Mouse (Mus musculus) gastrocnemius, postnatal 4 days (tissue): ENCODE results near the gene Cadm1. TPM values are rescaled to one million over a fixed set of nuclear protein-coding genes. Genes with fewer than 3 reads are reported as not detected.

Experiments
- DNase-seq, 2 experiments: peaks; one replicate each; pipeline ENCODE4 v3.0.0; 2021 to 2022; ENCODE audit warnings: low spot score in 2 of 2, mixed read lengths in 2 of 2
- total RNA-seq, 2 experiments: library from RNA; stranded (reverse); gene quantifications; 2 replicates each; pipeline ENCODE4 v1.2.3; 2021

Gene Cadm1
- total RNA-seq, 2 experiments from 2014 or later = 5.9 to 6.2 TPM

DNA sequence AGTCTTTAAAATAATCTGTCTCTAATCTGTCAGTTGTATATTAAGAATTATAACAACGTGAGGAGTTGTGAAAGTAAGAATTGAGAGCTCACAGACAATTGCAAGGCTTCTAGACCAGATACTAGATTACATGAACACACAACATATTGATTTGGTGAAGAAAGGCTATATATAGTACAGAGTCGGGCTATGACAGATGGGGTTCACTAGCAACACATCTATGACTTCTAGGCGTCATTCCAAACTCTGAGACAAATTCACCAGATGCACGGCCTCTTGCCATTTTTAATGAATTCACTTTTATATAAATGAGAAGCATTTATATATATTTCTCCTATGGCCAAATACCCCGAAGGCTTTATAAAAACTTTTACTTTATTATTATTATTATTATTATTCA lies 75.7 kb downstream of the Cadm1 start:
- DNase-seq = no peak

GRCm38 (mm10) chr9:47608441-47608840 lies 78.5 kb downstream of the Cadm1 start:
- no peak for DNase-seq

GRCm38 (mm10) chr9:47608921-47609320 lies 78.9 kb downstream of the Cadm1 start:
- no peak for DNase-seq

DNA sequence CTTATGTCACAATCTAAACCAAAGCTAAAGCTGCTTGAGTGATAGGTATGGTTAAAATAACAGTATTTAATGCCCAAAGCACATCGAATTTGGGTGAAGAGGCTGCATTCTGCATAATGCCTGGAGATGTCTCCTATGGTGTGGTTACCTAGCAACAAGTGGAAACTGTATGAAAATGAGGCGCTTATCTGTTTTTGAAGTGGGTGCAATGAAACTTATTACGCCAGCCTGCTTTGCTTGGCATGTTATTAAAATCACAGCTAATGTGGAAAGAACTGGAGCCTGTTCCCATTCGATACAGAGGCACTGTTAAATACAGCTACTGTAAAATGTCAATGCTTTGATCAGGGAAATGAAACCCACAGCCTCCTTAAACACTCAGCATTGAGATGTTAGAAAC lies 79.5 kb downstream of the Cadm1 start:
- no peak for DNase-seq

GRCm38 (mm10) chr9:47610316-47610715 lies 80.3 kb downstream of the Cadm1 start:
- DNase-seq = no peak

DNA sequence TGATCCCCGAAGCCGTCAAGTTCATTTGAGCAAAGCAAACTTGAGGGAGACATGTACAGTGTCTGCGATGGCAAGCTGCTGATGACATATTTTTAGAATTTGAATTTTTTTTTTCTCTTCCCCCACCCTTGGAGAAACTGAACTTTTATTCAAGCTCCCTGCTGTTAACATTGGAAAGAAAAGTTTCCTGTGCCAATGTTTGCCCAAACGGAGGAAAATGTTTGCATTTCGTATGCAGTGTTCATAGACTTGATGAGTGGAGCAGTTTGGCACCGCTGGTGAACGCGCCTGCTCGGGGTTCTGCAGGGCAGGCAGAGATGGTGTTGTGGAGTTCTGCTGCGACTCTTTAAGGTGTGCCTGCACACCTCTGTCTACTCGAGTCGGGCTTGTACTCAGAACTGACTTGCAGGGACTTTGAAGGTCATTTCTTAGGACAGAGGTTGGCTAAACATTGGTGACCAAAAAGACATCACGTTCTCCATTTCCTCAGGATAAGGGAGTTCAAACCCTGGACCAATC lies 83.0 kb downstream of the Cadm1 start:
- no peak for DNase-seq

GRCm38 (mm10) chr9:47615049-47615448 lies 85.1 kb downstream of the Cadm1 start:
- peak in 1 of 2 experiments; percentile 16 for DNase-seq

GRCm38 (mm10) chr9:47616391-47616790 lies 86.4 kb downstream of the Cadm1 start:
- DNase-seq = no peak

GRCm38 (mm10) chr9:47619501-47620029 lies 89.6 kb downstream of the Cadm1 start:
- DNase-seq = no peak

DNA sequence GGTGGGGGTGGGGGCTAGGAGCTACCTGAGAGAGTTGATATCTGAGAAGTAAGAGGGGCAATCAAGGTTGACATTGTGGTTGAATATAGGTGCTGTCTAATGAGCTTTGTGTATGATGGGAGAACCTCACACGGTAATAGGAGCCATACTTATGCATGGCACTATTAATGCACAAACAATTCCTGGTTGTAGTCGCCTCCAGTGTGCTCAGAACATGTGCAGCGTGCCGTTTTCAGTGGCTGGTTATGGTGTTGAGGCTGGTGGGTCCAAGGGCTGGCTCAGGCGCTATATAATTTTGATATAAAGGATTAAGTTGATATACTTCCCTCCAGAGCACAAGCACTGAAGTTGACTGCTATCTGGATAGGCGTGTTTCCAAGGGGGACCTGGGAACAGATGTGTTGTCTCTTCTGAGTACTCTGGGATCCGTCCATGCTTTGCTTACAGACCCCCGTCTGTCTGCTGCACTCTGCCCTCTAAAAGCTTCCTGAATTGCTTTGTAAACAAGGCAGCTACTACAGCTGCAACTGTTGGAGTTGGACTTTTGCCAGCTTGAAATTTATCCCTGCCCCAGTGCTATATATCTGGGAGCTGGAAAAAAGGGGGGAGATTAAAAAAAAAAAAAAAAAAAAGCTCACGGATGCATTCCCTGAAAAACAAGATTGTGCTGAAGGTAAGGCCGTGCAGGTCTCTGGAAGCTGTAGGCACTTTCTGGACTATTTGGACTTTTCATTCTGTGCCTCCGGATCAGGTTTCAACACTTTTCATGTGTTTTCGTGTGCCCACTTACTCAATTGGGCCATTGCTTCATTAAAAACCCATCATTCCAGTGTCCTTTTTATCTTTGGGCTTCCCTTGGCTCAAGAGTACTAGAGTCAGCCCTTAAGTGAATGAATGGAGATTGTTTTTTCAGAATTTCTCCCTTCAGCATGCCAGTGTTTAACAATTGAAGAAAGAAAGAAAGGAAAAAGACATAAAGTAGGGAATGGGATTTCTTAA lies 93.8 kb downstream of the Cadm1 start:
- DNase-seq = no peak

DNA sequence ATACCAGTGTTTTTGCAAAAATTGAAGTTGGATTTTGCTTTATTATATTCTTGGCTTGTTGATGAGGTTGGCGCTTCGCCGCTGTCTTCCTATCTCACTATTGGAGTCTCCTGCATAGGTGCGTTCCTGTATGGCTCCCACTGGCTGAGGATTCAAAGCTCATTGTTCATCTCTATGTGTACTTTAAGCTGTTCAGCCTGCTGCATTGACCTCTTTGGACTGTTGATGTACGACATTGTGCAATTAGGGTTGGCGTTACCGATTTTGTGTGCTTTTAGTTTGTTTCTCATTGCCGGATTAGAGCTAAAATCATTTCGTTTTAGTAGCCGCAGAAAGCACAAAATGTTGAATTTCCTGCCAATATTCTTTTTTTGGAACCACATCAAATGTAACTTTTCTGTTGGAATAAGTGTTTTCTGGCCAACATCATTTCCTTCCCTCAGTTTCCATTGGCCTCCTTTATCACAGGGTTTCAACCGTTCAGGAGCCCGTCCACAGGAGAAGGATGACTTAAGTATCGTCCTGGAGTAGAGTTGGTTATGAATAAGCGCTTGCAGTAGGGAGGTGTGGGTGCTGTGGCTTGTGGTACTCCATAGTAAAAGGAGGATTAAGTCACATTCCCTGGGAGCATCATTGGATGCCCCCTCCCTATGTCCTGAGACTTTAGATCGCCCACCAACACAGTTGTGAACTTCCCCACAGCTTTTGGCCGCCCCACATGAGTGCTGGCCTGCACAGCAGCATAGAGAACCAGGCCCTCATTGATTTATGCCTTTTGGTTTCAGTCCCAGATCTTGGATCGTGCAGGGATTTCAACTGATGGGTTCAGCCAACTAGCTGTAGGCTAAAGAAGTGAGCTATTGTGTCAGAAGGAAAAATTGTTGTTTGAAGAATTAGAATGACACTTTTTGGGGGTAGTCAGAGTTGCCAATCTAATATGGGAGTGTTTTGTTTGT lies 94.9 kb downstream of the Cadm1 start:
- DNase-seq = peak in 1 of 2 experiments; percentile 69

DNA sequence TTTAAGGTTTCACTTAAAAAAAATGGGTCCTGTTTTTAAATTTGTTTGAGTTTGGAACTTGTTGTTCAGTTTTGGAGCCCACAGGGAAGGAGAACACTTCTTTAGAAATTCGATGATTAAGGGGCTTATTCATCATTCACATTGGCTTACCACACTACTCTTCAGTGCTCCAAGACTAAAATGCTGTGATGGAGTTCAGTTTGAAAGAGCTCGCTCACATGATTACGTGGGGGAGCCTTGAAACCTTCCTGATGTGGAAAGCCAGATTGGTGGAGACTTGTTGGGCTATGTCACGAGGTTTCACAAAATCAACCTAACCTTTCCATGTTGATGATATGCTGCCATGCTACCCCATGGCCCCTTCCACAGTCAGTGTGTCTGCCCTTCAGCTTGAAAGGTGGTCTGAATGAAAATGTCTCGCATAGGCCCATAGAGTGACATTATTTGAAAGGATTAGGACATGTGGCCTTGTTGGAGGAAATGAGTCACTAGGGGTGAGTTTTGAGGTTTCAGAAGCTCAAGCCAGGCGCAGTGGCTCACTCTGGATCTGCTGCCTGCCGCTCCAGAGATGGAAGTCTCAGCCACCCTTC lies 95.7 kb downstream of the Cadm1 start:
- DNase-seq = no peak

- DNase-seq = no peak
Measured at GRCm38 (mm10) chr9:47627966-47628365, 98.0 kb downstream of the Cadm1 start.

DNA sequence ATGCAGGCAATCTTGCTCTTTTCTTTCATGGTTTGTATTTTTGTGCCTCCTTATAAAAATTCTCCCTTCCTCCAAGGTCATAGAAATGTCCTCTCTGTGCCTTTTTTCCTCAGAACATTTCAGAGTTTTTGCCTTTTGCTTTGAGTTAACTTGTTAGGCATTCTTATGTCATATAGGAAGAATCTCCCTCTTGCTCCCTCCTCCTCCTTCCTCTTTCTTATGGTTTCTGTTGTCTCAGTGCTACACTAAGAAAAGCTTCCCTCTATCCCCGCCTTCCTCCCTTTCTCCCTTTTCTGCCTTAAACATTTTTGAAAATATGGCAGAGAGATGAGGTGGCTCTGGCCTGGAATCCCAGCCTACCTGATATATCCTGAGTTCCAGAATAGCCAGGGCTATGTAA lies 98.6 kb downstream of the Cadm1 start:
- no peak for DNase-seq

GRCm38 (mm10) chr9:47634695-47635094 lies 104.7 kb downstream of the Cadm1 start:
- DNase-seq = no peak

DNA sequence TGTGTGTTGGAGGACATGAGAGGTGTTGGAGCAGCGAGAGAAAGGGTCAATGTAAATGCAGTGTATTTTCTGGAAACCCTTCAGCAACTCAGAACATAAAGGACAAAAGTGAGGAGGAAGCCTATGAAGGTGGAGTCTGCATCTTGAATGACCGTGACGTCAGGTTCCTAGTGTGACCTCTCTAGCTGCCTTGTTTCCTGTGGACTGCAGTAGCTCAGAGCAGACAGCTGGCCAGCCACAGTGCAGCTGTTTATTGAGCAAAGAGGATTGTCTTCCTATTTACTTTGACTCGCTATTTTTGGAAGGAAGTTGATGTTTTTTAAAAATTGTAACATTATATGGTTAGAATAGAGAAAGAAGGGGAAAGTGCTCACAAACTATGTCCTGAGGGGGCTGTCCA lies 112.7 kb downstream of the Cadm1 start:
- DNase-seq = no peak

DNA sequence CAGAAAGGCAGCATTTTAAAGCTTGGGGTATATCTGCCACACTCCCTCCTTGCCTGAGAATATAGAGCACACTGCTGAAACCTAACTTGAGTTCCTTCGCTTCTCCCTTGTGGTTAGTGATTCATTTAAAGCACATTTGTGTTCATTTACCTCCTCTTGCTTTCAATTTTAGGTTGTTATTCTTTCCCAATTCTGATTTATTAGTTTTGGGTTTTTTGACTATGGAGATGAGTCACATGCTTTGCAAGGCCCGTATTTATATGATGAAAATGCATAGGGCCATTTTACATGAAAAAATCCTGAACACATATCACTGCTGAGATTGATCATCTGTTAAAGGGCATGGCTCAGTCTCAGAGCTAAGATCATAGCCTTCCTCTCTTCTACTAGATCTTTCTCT lies 115.1 kb downstream of the Cadm1 start:
- no peak for DNase-seq

DNA sequence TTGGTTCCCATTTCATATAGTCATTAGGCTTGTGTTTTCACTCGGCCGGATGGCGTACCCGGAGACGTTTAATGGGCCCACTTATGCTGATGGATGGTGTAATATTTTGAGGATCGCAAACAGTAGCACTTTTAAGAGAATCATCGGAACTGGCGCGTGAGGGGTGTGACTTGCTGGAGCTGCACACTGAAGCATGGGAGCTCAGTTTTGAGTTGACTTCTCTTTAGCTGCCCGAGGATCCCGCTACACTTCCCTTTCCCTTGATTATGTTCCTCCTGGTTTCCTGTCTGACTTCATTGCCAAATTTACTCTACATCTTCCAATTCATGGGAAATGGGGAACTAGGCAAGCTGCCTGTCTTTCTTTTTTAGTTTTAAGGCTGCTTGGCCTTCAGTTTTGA lies 121.5 kb downstream of the Cadm1 start:
- DNase-seq = no peak

DNA sequence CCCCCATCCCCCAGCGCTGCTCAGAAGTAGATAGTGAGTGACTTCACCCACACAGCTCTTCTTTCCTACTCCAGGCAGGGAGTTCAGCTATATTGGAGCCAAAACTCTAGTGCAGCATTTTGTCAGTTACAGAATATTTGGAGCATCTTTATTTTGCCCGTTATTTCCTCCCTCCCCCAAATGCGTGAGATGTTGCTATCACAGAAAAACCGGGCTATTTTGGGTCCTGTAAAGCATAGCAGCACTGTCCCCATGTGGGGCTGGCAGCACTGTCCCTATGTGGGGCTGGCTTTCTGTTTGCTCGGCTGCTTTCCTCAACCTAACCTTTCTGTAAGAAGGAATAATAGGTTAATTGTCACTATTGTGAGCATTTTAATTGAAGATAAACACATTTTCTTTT lies 122.2 kb downstream of the Cadm1 start:
- no peak for DNase-seq

- DNase-seq = no peak
Measured at GRCm38 (mm10) chr9:47652936-47653335, 123.0 kb downstream of the Cadm1 start.
